In genomic region chr11:6628568-6628967, GRCm38 (mm10) we compare ENCODE assay signal across 10 mouse cellular contexts. TPM values are rescaled to one million over a fixed set of nuclear protein-coding genes. Genes with fewer than 3 reads are reported as not detected.
DNase-seq lines count a peak whose midpoint lies in the region; ATAC-seq and TF ChIP-seq lines count a peak whose summit lies in the region.
"Had no signal": no experiment of that assay in that cellular context is flagged by ENCODE, and none has a peak within 500 bp of the region (broad histone marks: within the 10 kb centered on the region; RNA-seq: fewer than 3 reads in every experiment).

No protein-coding gene starts in this region.

- H3K27ac ChIP-seq in heart, adult 2 months: no peak overlapping the region
- H3K27ac ChIP-seq in limb, embryonic 11.5 days (replicated peaks; ENCODE audit: low read depth, low read length): no peak overlapping the region
- no peak overlapping the region for H3K27ac ChIP-seq in neural tube, embryonic 11.5 days (ENCODE audit: low read depth, low read length)
- H3K27ac ChIP-seq: embryonic facial prominence, embryonic 13.5 days had no signal

- H3K36me3 ChIP-seq in heart, adult 2 months (ENCODE audit: control insufficient read depth, insufficient read depth, low read length): no peaks in the 10 kb centered on the region
- peaks cover 6% of the 10 kb centered on the region; the same call in 1 of the 2 replicates for H3K36me3 ChIP-seq in limb, embryonic 11.5 days (ENCODE audit: control insufficient read depth, insufficient read depth, low read length)
- H3K36me3 ChIP-seq in neural tube, embryonic 11.5 days (ENCODE audit: control insufficient read depth, insufficient read depth, low read length): peaks cover 4% of the 10 kb centered on the region

- in situ Hi-C loops in Patski (cut with MboI; ENCODE audit: low pct_unique_long_range_greater_than_20kb): no loop called here

- no peak overlapping the region for H3K4me3 ChIP-seq in heart, adult 2 months
- no peak overlapping the region for H3K4me3 ChIP-seq in limb, embryonic 11.5 days (ENCODE audit: low read depth, low read length)
- no peak overlapping the region for H3K4me3 ChIP-seq in neural tube, embryonic 11.5 days (ENCODE audit: low read depth, low read length)
- H3K4me3 ChIP-seq: embryonic facial prominence, embryonic 13.5 days had no signal

- H3K27me3 ChIP-seq in heart, adult 2 months (ENCODE audit: control insufficient read depth, insufficient read depth, low read length): no peaks in the 10 kb centered on the region
- no peaks in the 10 kb centered on the region for H3K27me3 ChIP-seq in Patski
- no peaks in the 10 kb centered on the region for H3K27me3 ChIP-seq in limb, embryonic 11.5 days (ENCODE audit: control insufficient read depth, insufficient read depth, low read length)
- no peaks in the 10 kb centered on the region for H3K27me3 ChIP-seq in neural tube, embryonic 11.5 days (ENCODE audit: control insufficient read depth, insufficient read depth, low read length)
- H3K27me3 ChIP-seq: embryonic facial prominence, embryonic 13.5 days had no signal

- H3K9ac ChIP-seq in heart, adult 2 months (ENCODE audit: low read depth, low read length): no peak overlapping the region
- H3K9ac ChIP-seq in limb, embryonic 11.5 days (ENCODE audit: low read length): no peak overlapping the region
- no peak overlapping the region for H3K9ac ChIP-seq in neural tube, embryonic 11.5 days (ENCODE audit: low read length)
- H3K9ac ChIP-seq: embryonic facial prominence, embryonic 13.5 days had no signal

- peak; percentile 76 for ATAC-seq in Patski
- peak; percentile 28; the same call in 1 of the 2 replicates for ATAC-seq in common myeloid progenitor, adult 5-6 weeks (replicated peaks; ENCODE audit: low read depth, poor library complexity, severe bottlenecking)
- ATAC-seq in limb, embryonic 11.5 days (ENCODE audit: insufficient number of reproducible peaks, low FRiP score, low TSS enrichment, low read depth): no peak
- no peak for ATAC-seq in neural tube, embryonic 11.5 days (ENCODE audit: insufficient read depth, low FRiP score, low TSS enrichment)

- peaks cover 2% of the 10 kb centered on the region; the same call in 1 of the 2 replicates for H3K79me2 ChIP-seq in heart, adult 2 months (replicated peaks; ENCODE audit: control insufficient read depth, insufficient read depth, low read length)

- DNase-seq in heart, adult 2 months: peak; percentile 34 to 55
- DNase-seq in heart, adult 9 months (ENCODE audit: low spot score in 2 of 2): no peak
- DNase-seq in 416B (ENCODE audit: low read depth) (peak; percentile 86), Patski (ENCODE audit: low read depth, low spot score) (no peak)
- peak; percentile 72 for DNase-seq in limb, embryonic 11.5 days (ENCODE audit: low spot score)
- peak; percentile 57 for DNase-seq in neural tube, embryonic 11.5 days (ENCODE audit: low spot score)
- peak; percentile 78 for DNase-seq in thymus, postnatal 4 days

- POLR2A ChIA-PET in Patski (lab: Charles Lee): interaction anchor here (1.4 kb wide), 1 partner anchor 12 kb away, joined by 5 read pairs; no protein-coding TSS in a partner anchor

- TF ChIP-seq EP300 in heart, adult 2 months (IDR thresholded peaks at IDR 0.05; ENCODE audit: insufficient read depth, low read depth, low read length): no peak

- H3K9me3 ChIP-seq in limb, embryonic 11.5 days (ENCODE audit: control insufficient read depth, low read length): no peaks in the 10 kb centered on the region
- H3K9me3 ChIP-seq in neural tube, embryonic 11.5 days (ENCODE audit: control insufficient read depth, low read length): no peaks in the 10 kb centered on the region
- H3K9me3 ChIP-seq: embryonic facial prominence, embryonic 13.5 days had no signal

- peak; percentile 78 for TF ChIP-seq CTCF in heart, adult 2 months (IDR thresholded peaks at IDR 0.05)
- TF ChIP-seq CTCF in Patski (IDR thresholded peaks at IDR 0.05): no peak

- intact Hi-C loops in heart, adult 2 months (cut with DNase I): loop anchor here (2.0 to 10.0 kb wide), 3 partner anchors 101 to 264 kb away; no protein-coding TSS in a partner anchor

- no peak overlapping the region for H3K4me2 ChIP-seq in limb, embryonic 11.5 days (ENCODE audit: low read depth, severe bottlenecking)
- no peak overlapping the region for H3K4me2 ChIP-seq in neural tube, embryonic 11.5 days (ENCODE audit: low read depth)
- H3K4me2 ChIP-seq: embryonic facial prominence, embryonic 13.5 days had no signal

- 35% methylated on average over 4 of the region's 4 CpGs for WGBS in heart, adult 2 months
- WGBS in limb, embryonic 11.5 days: 24% methylated on average over 4 of the region's 4 CpGs
- 13% methylated on average over 4 of the region's 4 CpGs for WGBS in neural tube, embryonic 11.5 days

- H3K4me1 ChIP-seq in heart, adult 2 months (ENCODE audit: control insufficient read depth, insufficient read depth, low read length): peaks cover 5% of the 10 kb centered on the region
- H3K4me1 ChIP-seq in limb, embryonic 11.5 days (ENCODE audit: control insufficient read depth, insufficient read depth, low read length): peaks cover 10% of the 10 kb centered on the region
- peaks cover 9% of the 10 kb centered on the region; the same call in 1 of the 2 replicates for H3K4me1 ChIP-seq in neural tube, embryonic 11.5 days (ENCODE audit: control insufficient read depth, insufficient read depth, low read length)

- no peak for TF ChIP-seq POLR2A in heart, adult 2 months (IDR thresholded peaks at IDR 0.05; ENCODE audit: insufficient read depth, low read depth, low read length)

- CTCF ChIA-PET in Patski (lab: Charles Lee): interaction anchor here (0.9 to 2.2 kb wide), 3 partner anchors 11 to 100 kb away, joined by 3 to 6 read pairs (median 5); no protein-coding TSS in a partner anchor

RNA-seq across cellular contexts. Expression of gene Tbrg4, which starts 2.7 kb away (rescaled TPM):
- total RNA-seq in heart, adult 2 months (2021): 10 to 100 TPM; 85.1 to 95.8 TPM
- polyA plus RNA-seq in heart, adult 2 months (2012; rRNA removed): 110 and 131 TPM in 2 replicates
- 64.3 TPM for polyA plus RNA-seq in Patski (2021)
- total RNA-seq in common myeloid progenitor, adult 5-6 weeks (2017): 33.6 and 73.2 TPM in 2 replicates
- polyA plus RNA-seq in limb, embryonic 11.5 days (2014; fragmentation: Nextera tagmentation; extraction: Ambion mirVana): 40.0 and 46.3 TPM in 2 replicates
- polyA plus RNA-seq in neural tube, embryonic 11.5 days (2014; fragmentation: Nextera tagmentation; extraction: Ambion mirVana): 41.0 and 43.4 TPM in 2 replicates

RNA-seq across cellular contexts. Expression of gene Wap, which starts 9.9 kb away (rescaled TPM):
- not detected for total RNA-seq in heart, adult 2 months (2021)
- polyA plus RNA-seq in heart, adult 2 months (2012; rRNA removed): not detected in 2 replicates
- not detected for polyA plus RNA-seq in Patski (2021)
- total RNA-seq in common myeloid progenitor, adult 5-6 weeks (2017): not detected in 2 replicates
- not detected in 2 replicates for polyA plus RNA-seq in limb, embryonic 11.5 days (2014; fragmentation: Nextera tagmentation; extraction: Ambion mirVana)
- not detected in 2 replicates for polyA plus RNA-seq in neural tube, embryonic 11.5 days (2014; fragmentation: Nextera tagmentation; extraction: Ambion mirVana)
- polyA plus RNA-seq: embryonic facial prominence, embryonic 13.5 days; limb, embryonic 14.5 days had no signal

RNA-seq across cellular contexts. Expression of gene Nacad, which starts 22.7 kb away (rescaled TPM):
- under 1 TPM; 0.23 to 0.52 TPM for total RNA-seq in heart, adult 2 months (2021)
- polyA plus RNA-seq in heart, adult 2 months (2012; rRNA removed): 0.67 and 1.4 TPM in 2 replicates
- 20.0 TPM for polyA plus RNA-seq in Patski (2021)
- not detected in 2 replicates for total RNA-seq in common myeloid progenitor, adult 5-6 weeks (2017)
- polyA plus RNA-seq in limb, embryonic 11.5 days (2014; fragmentation: Nextera tagmentation; extraction: Ambion mirVana): 0.34 and 1.1 TPM in 2 replicates
- 46.5 and 50.1 TPM in 2 replicates for polyA plus RNA-seq in neural tube, embryonic 11.5 days (2014; fragmentation: Nextera tagmentation; extraction: Ambion mirVana)

RNA-seq across cellular contexts. Expression of gene Ramp3, which starts 29.8 kb away (rescaled TPM):
- total RNA-seq in heart, adult 2 months (2021): 1 to 10 TPM; 6.0 to 7.6 TPM
- 7.6 and 9.5 TPM in 2 replicates for polyA plus RNA-seq in heart, adult 2 months (2012; rRNA removed)
- 21.6 TPM for polyA plus RNA-seq in Patski (2021)
- not detected in 2 replicates for total RNA-seq in common myeloid progenitor, adult 5-6 weeks (2017)
- polyA plus RNA-seq in limb, embryonic 11.5 days (2014; fragmentation: Nextera tagmentation; extraction: Ambion mirVana): 2.1 and 3.5 TPM in 2 replicates
- 9.3 and 11.8 TPM in 2 replicates for polyA plus RNA-seq in neural tube, embryonic 11.5 days (2014; fragmentation: Nextera tagmentation; extraction: Ambion mirVana)

Comparison
In these comparisons a context has a peak if more than half of its experiments do, and no peak if none do; other contexts are left out.
1. DNase-seq: peak in heart, adult 2 months (2 of 2), 416B (single experiment), limb, embryonic 11.5 days (single experiment), neural tube, embryonic 11.5 days (single experiment) and thymus, postnatal 4 days (single experiment); none in heart, adult 9 months (0 of 2) and Patski (single experiment).
2. ATAC-seq: peak in Patski (single experiment) and common myeloid progenitor, adult 5-6 weeks (single experiment); none in limb, embryonic 11.5 days (single experiment) and neural tube, embryonic 11.5 days (single experiment).